Mouse (Mus musculus) yolk sac, embryonic 10.5 days (tissue): ENCODE measurements around the gene Card19.

Experiments
- DNase-seq: peaks from one replicate; pipeline ENCODE4 v3.0.0-alpha.2; 2017; ENCODE audit warnings: low spot score

The Card19 gene

GRCm38 (mm10) chr13:49225633-49226032 is 9.8 kb upstream of the Card19 start:
- no peak for DNase-seq

- DNase-seq: no peak
Measured at GRCm38 (mm10) chr13:49225159-49225558, 9.3 kb upstream of the Card19 start.

- DNase-seq: no peak
Measured at GRCm38 (mm10) chr13:49224729-49225128, 8.9 kb upstream of the Card19 start.

- peak; percentile 44 for DNase-seq
Measured at GRCm38 (mm10) chr13:49224314-49224713, 8.5 kb upstream of the Card19 start.

- DNase-seq: no peak
Measured at GRCm38 (mm10) chr13:49220912-49221311, 5.1 kb upstream of the Card19 start.

GRCm38 (mm10) chr13:49219367-49219766 is 3.5 kb upstream of the Card19 start:
- DNase-seq: no peak

GRCm38 (mm10) chr13:49218651-49219050 is 2.8 kb upstream of the Card19 start:
- DNase-seq: no peak

- peak; percentile 61 for DNase-seq
Measured at GRCm38 (mm10) chr13:49216808-49217561, 1.1 kb upstream of the Card19 start.

GRCm38 (mm10) chr13:49216220-49216552 is 349 bp upstream of the Card19 start:
- no peak for DNase-seq

- no peak for DNase-seq
Measured at GRCm38 (mm10) chr13:49215128-49215503, 721 bp downstream of the Card19 start.

GRCm38 (mm10) chr13:49214454-49214853 is 1.4 kb downstream of the Card19 start:
- DNase-seq: no peak

GRCm38 (mm10) chr13:49213531-49213932 is 2.3 kb downstream of the Card19 start:
- DNase-seq: no peak

GRCm38 (mm10) chr13:49212711-49213500 is 2.9 kb downstream of the Card19 start:
- no peak for DNase-seq

- DNase-seq: no peak
Measured at GRCm38 (mm10) chr13:49209306-49209705, 6.5 kb downstream of the Card19 start.

- no peak for DNase-seq
Measured at GRCm38 (mm10) chr13:49206341-49206740, 9.5 kb downstream of the Card19 start.

GRCm38 (mm10) chr13:49205381-49205998 is 10.3 kb downstream of the Card19 start:
- DNase-seq: peak; percentile 52

GRCm38 (mm10) chr13:49202556-49202955 is 13.3 kb downstream of the Card19 start:
- DNase-seq: no peak

GRCm38 (mm10) chr13:49200688-49201087 is 15.1 kb downstream of the Card19 start:
- DNase-seq: no peak

- no peak for DNase-seq
Measured at GRCm38 (mm10) chr13:49199891-49200290, 15.9 kb downstream of the Card19 start.

- no peak for DNase-seq
Measured at GRCm38 (mm10) chr13:49198734-49199133, 17.1 kb downstream of the Card19 start.

GRCm38 (mm10) chr13:49196766-49197165 is 19.1 kb downstream of the Card19 start:
- DNase-seq: no peak

- DNase-seq: no peak
Measured at GRCm38 (mm10) chr13:49196211-49196610, 19.6 kb downstream of the Card19 start.

GRCm38 (mm10) chr13:49195651-49196050 is 20.2 kb downstream of the Card19 start:
- no peak for DNase-seq
